Mouse (Mus musculus) forebrain, postnatal 0 days (tissue): ENCODE results near the gene Hspa12b. TPM values are rescaled to one million over a fixed set of nuclear protein-coding genes. Genes with fewer than 3 reads are reported as not detected.

Experiments
- ATAC-seq: fragments of 200-750 bp; cut with Nextera tagmentation; 2 replicates; pipeline ENCODE4 v1.8.0; 2017; ENCODE audit warnings: mild to moderate bottlenecking, moderate library complexity
- DNase-seq: peaks from one replicate; pipeline ENCODE4 v3.0.0-alpha.2; 2015
- H3K27ac ChIP-seq: fragments of 300-500 bp; sonication (generic); 2 replicates; pipeline ENCODE4 v1.5.1; 2014; ENCODE audit warnings: low read depth, mild to moderate bottlenecking, antibody characterized with exemption, low read length, moderate library complexity, mixed read lengths
- H3K27me3 ChIP-seq: fragments of 300-500 bp; sonication (generic); 2 replicates; pipeline ENCODE4 v1.6.1; 2014; ENCODE audit warnings: mild to moderate bottlenecking, low read length, mixed read lengths; ENCODE audit not compliant: insufficient read depth
- H3K36me3 ChIP-seq: fragments of 300-500 bp; sonication (generic); 2 replicates; pipeline ENCODE4 v1.6.1; 2014; ENCODE audit warnings: mild to moderate bottlenecking, moderate library complexity; ENCODE audit not compliant: insufficient read depth
- H3K4me1 ChIP-seq: fragments of 300-500 bp; sonication (generic); 2 replicates; pipeline ENCODE4 v1.6.1; 2014; ENCODE audit warnings: antibody characterized with exemption; ENCODE audit not compliant: insufficient read depth
- H3K4me2 ChIP-seq: fragments of 300-500 bp; sonication (generic); 2 replicates; pipeline ENCODE4 v1.6.1; 2014; ENCODE audit warnings: low read depth, mild to moderate bottlenecking, moderate library complexity
- H3K4me3 ChIP-seq: fragments of 300-500 bp; sonication (generic); 2 replicates; pipeline ENCODE4 v1.5.1; 2014; ENCODE audit warnings: low read depth, low read length, mixed read lengths
- H3K9ac ChIP-seq: fragments of 300-500 bp; sonication (generic); 2 replicates; pipeline ENCODE4 v1.6.1; 2014; ENCODE audit warnings: mild to moderate bottlenecking
- H3K9me3 ChIP-seq: fragments of 300-500 bp; sonication (generic); 2 replicates; pipeline ENCODE4 v1.6.1; 2016; ENCODE audit warnings: low read length
- CTCF ChIP-seq: sonication (generic); IDR thresholded peaks from 2 replicates; pipeline ENCODE4 v1.5.1; 2016; ENCODE audit warnings: antibody characterized with exemption, control low read depth, low read depth
- WGBS: fragments of 180-500 bp; shearing (Covaris S2); extraction: QIAGEN DNeasy Blood & Tissue Kit; methylation state at CpG from one replicate; pipeline ENCODE4 v1.1.7; 2014; 5-methylcytosine and 5-hydroxymethylcytosine counted together
- polyA plus RNA-seq: library from polyadenylated mRNA; unstranded; fragments of >200 nt; fragmentation: Nextera tagmentation; extraction: Ambion mirVana; gene quantifications from 2 replicates; pipeline ENCODE4 v1.2.1, GENCODE M21; 2015
- total RNA-seq: library from RNA; depleted of rRNA; stranded (reverse); fragments of >200 nt; gene quantifications from 2 replicates; pipeline ENCODE4 v1.2.3, GENCODE M21; 2014

Hspa12b gene
- total and polyA plus RNA-seq, 2 experiments from 2014 or later, result 2.2 to 5.3 TPM

DNA sequence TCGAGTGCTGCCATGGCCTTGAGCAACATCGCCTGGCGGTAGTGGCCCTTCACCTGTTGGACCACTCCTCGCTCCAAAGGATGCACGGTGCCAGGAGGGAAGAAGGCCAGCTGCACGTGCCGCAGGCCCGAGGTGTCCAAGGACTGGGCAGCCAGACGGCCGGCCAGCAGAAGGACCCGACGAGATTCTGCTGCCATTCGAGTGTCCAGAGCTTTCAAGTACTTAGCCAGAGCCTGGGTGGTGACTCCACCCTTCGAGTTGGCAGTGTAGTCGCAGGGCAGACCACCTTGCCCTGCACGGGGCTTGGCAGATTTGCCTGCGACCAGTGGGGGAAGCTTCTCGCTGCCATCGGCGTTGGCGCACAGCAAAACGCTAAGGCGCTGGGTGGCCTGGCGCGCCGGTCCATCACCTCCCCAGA lies 51.8 kb downstream of the Hspa12b start:
- peaks cover 33% of the 10 kb centered on the region for H3K4me1 ChIP-seq
- peak overlapping the region; percentile 93 for H3K9ac ChIP-seq
- DNase-seq, result no peak
- peak overlapping the region; percentile 99 for H3K27ac ChIP-seq
- no peaks in the 10 kb centered on the region for H3K9me3 ChIP-seq
- no peaks in the 10 kb centered on the region; the same call in 1 of the 2 replicates for H3K36me3 ChIP-seq
- peak overlapping the region; percentile 84 for H3K4me3 ChIP-seq
- ATAC-seq, result no peak
- 15% methylated on average over 26 of the region's 26 CpGs for WGBS
- H3K4me2 ChIP-seq, result peak overlapping the region; percentile 98
- TF ChIP-seq CTCF, result no peak
- H3K27me3 ChIP-seq, result no peaks in the 10 kb centered on the region

DNA sequence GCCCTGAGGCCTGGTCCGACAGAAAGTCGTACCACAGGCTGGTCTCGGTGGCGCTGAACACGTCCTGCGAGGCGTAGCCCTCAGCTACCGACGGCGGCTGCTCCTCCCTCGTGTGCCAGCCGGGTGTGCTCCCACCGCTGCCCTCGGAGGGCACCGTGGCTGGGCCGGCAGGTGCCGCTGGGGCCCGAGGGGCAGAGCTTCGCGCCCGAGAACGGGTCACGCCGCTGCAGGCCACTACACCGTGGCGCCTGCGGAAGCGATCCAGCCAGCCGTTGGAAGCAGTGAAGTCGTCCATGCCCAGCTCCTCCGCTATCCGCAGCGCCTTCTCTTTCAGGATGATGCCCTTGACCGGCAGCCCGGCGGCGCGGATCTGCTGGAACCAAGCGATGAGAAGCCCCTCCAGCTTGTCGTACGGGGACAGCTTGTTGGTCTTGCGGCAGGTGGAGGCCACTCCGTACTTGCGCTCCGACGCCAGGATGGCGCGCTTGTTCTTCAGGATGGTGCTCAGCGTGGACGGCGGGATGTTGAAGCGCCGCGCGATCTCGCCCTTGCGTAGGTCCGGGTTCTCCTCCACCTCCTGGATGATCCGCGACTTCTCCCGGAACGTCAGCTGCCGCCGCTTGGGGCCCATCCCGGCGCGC lies 52.3 kb downstream of the Hspa12b start:
- ATAC-seq (peak; percentile 82), DNase-seq (peak; percentile 82)
- Histone ChIP-seq H3K36me3 (no peaks in the 10 kb centered on the region; the same call in 1 of the 2 replicates), H3K9me3 (no peaks in the 10 kb centered on the region), H3K4me1 (peaks cover 33% of the 10 kb centered on the region), H3K9ac (peak overlapping the region; percentile 93), H3K27ac (peak overlapping the region; percentile 99), H3K4me2 (peak overlapping the region; percentile 98), H3K4me3 (peak overlapping the region; percentile 84), H3K27me3 (no peaks in the 10 kb centered on the region)
- under 1% methylated on average over 67 of the region's 67 CpGs for WGBS
- TF ChIP-seq CTCF, result peak; percentile 28

DNA sequence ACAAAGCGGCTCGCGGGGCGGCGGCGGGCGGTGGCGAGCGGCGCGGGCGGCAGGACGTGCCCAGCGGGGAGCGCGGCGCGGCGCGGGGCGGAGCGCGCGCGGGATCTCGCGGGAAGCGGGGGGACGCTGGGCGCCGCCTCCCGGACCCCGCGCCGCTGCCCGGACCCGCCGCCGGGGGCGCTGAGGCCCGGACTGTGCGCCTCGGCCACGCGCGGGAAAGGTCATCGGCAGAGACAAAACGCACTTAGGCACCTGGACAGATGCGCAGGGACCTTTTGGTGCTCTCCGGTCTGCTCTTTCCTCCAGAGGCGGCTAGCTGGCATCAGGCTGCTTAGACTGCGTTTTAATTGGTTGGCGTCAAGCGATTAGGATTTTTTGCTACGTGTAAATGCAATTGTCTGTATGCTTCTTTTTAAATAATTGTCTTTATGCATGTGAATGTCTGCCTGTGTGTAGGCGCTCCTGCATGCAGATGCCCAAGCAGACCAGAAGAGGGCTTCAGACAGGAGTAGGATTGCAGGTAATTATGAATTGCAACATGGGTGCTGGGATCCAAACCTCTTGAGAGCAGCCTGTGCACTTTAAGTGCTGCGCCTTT lies 53.0 kb downstream of the Hspa12b start, which contains the start of gene Cenpb:
Cenpb (minus strand) TSS at position 78 of the 598 bp plus-strand sequence.
- Histone ChIP-seq H3K4me2 (peak within 1 kb of the TSS; percentile 98), H3K4me3 (peak within 1 kb of the TSS; percentile 84), H3K4me1 (peaks cover 30% of the 10 kb centered on the region), H3K27me3 (no peaks in the 10 kb centered on the region), H3K9ac (peak within 1 kb of the TSS; percentile 93), H3K36me3 (no peaks in the 10 kb centered on the region; the same call in 1 of the 2 replicates), H3K9me3 (no peaks in the 10 kb centered on the region), H3K27ac (peak within 1 kb of the TSS; percentile 99)
- peak; percentile 92 for DNase-seq
- peak; percentile 93 for ATAC-seq
- peak; percentile 63 for TF ChIP-seq CTCF
- 2% methylated on average over 52 of the region's 57 CpGs for WGBS

DNA sequence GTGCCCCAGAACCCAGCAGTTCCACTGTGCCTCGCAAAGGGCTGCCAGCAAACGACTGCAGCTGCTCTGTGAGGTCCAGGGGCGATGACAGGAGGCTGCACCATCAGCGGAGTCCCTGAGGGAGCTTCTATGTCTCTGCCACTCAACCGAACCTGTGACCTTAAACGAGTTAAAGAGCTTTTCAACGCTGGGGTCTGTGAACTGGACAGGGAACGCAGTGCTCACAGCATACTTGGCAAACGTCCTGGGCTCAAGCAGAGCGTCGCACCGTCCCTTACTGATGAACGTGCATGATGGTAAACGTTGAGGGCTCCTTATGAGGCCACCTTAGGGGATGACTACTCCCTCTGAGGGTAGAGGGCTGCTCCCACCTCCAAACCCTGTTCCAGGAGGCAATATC lies 59.3 kb downstream of the Hspa12b start:
- no peaks in the 10 kb centered on the region for H3K9me3 ChIP-seq
- H3K9ac ChIP-seq, result peak overlapping the region; percentile 78
- H3K36me3 ChIP-seq, result no peaks in the 10 kb centered on the region
- H3K4me2 ChIP-seq, result peak overlapping the region; percentile 81
- 0 out of 2 replicates have a peak, but pooled peaks cover 15% of the 10 kb centered on the region for H3K4me1 ChIP-seq
- 2% methylated on average over 14 of the region's 14 CpGs for WGBS
- TF ChIP-seq CTCF, result no peak
- H3K27ac ChIP-seq, result 0 out of 2 replicates have a peak overlapping the region, but pooled peaks have one; percentile 23
- no peak; the same call in 1 of the 2 replicates for ATAC-seq
- peak overlapping the region; percentile 58 for H3K4me3 ChIP-seq
- no peak for DNase-seq
- H3K27me3 ChIP-seq, result no peaks in the 10 kb centered on the region

DNA sequence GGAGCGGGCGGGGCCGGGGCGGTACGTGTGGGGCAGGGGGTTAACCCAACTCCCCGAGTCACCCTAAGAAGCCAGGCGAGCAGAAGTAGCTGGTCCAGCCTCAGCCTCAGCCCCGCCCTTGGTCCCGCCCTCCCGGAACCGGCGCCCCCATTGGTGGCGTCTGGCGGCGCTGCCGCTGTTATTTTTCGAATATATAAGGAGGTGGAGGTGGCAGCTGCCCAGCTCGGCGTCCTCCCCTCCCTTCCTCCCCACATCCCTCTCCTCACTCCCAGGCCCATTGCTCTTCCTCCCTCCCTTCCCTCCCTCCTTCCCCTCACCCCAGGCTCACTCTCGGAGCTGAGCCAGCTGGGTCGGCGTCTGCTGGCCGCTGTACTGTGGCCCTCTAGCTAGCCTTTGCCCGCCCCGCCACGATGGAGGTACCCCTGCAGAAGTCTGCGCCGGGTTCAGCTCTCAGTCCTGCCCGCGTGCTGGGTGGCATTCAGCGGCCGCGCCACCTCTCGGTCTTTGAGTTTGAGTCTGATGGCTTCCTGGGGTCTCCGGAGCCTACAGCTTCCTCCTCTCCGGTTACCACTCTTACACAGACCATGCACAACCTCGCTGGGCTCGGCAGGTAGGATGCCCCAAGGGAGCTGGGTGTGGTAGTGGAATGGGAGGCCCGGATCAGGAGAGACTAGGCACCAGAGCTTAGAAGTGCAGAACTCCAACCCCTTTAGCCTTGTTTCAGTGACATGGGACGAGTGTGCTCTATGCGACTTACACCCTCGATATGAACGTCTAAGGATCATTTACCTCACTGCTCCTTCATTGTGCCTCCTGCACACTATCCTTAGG lies 59.9 kb downstream of the Hspa12b start, which contains the start of the genes Cdc25b and Spef1:
Cdc25b (plus strand) TSS at position 179 of the 831 bp plus-strand sequence.
Spef1 (minus strand) TSS at position 512 of the 831 bp plus-strand sequence.
- whole genome bisulfite sequencing, result 1% methylated on average over 43 of the region's 43 CpGs
- DNase-seq, result peak; percentile 84
- Histone ChIP-seq H3K9ac (peak within 1 kb of the TSS; percentile 78), H3K4me3 (peak within 1 kb of the TSS; percentile 58), H3K4me2 (peak within 1 kb of the TSS; percentile 81), H3K36me3 (no peaks in the 10 kb centered on the region), H3K27ac (peak within 1 kb of the TSS; percentile 24; the same call in 1 of the 2 replicates), H3K9me3 (no peaks in the 10 kb centered on the region), H3K4me1 (0 out of 2 replicates have a peak, but pooled peaks cover 15% of the 10 kb centered on the region), H3K27me3 (no peaks in the 10 kb centered on the region)
- TF ChIP-seq CTCF, result peak; percentile 45
- peak; percentile 93 for ATAC-seq

DNA sequence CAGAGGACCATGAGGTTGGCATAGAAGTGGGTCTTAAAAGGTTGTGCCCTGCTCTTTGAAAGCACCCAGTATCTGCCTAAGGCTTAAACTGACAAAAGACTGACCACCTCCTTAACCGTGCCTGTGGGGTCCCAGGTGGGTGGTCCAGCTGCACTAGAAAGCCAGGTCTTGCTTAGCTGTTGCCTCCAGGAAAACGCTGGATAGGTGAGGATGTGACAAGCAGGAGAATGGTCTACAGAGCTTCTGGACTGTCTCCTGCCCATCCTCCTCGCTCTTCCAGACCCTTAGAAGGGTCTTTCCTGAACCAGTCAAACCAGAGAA lies 60.5 kb downstream of the Hspa12b start:
- H3K4me3 ChIP-seq, result peak overlapping the region; percentile 58
- peak overlapping the region; percentile 78; the same call in 1 of the 2 replicates for H3K9ac ChIP-seq
- WGBS, result 19% methylated on average over 3 of the region's 3 CpGs
- no peaks in the 10 kb centered on the region for H3K9me3 ChIP-seq
- DNase-seq (no peak), ATAC-seq (no peak)
- no peak for TF ChIP-seq CTCF
- 0 out of 2 replicates have a peak, but pooled peaks cover 15% of the 10 kb centered on the region for H3K4me1 ChIP-seq
- H3K27ac ChIP-seq, result no peak overlapping the region
- no peaks in the 10 kb centered on the region for H3K27me3 ChIP-seq
- H3K4me2 ChIP-seq, result peak overlapping the region; percentile 81
- H3K36me3 ChIP-seq, result peaks cover 2% of the 10 kb centered on the region; the same call in 1 of the 2 replicates
